Mouse (Mus musculus) G1E (cell line): ENCODE results near the gene Olfr324. TPM values are rescaled to one million over a fixed set of nuclear protein-coding genes. Genes with fewer than 3 reads are reported as not detected.

Experiments
- ATAC-seq: 2 replicates; pipeline ENCODE4 v1.8.0; 2016; ENCODE audit warnings: mild to moderate bottlenecking; ENCODE audit not compliant: insufficient number of reproducible peaks, poor library complexity, low FRiP score, severe bottlenecking; ENCODE audit errors: extremely low read depth
- DNase-seq: peaks from one replicate; pipeline ENCODE4 v3.0.0; 2012; ENCODE audit warnings: low spot score
- H3K27me3 ChIP-seq: 2 replicates; pipeline ENCODE4 v1.6.1; 2012; ENCODE audit warnings: mild to moderate bottlenecking, low read length, inconsistent platforms; ENCODE audit not compliant: insufficient read depth
- H3K36me3 ChIP-seq: replicated peaks from 2 replicates; pipeline ENCODE3; 2012; ENCODE audit warnings: mild to moderate bottlenecking, inconsistent platforms
- H3K4me1 ChIP-seq: 2 replicates; pipeline ENCODE4 v1.6.1; 2012; ENCODE audit warnings: low read depth, low read length, inconsistent platforms, mixed read lengths; ENCODE audit not compliant: insufficient read depth
- H3K4me3 ChIP-seq: 2 replicates; pipeline ENCODE4 v1.5.1; 2012; ENCODE audit warnings: low read depth, mild to moderate bottlenecking, inconsistent platforms, low read length, moderate library complexity, mixed read lengths
- H3K9me3 ChIP-seq: replicated peaks from 2 replicates; pipeline ENCODE4 v1.6.1; 2012; ENCODE audit warnings: inconsistent platforms
- CTCF ChIP-seq: IDR thresholded peaks from 2 replicates; pipeline ENCODE4 v1.5.1; 2012; ENCODE audit warnings: low read depth, low read length, inconsistent platforms, mixed read lengths
- GATA1 ChIP-seq: IDR thresholded peaks from 2 replicates; pipeline ENCODE4 v1.6.1; 2012; ENCODE audit warnings: borderline replicate concordance, low read length, inconsistent platforms, mixed read lengths
- GATA2 ChIP-seq: IDR thresholded peaks from 2 replicates; pipeline ENCODE4 v1.6.1; 2012; ENCODE audit warnings: low read depth, low read length, inconsistent platforms, borderline replicate concordance
- POLR2AphosphoS5 ChIP-seq: IDR thresholded peaks from 2 replicates; pipeline ENCODE4 v1.6.1; 2012; ENCODE audit warnings: low read depth, low read length, inconsistent platforms; ENCODE audit not compliant: insufficient replicate concordance
- TAL1 ChIP-seq: conservative IDR thresholded peaks from 2 replicates; pipeline ENCODE4 v1.6.1; 2012; ENCODE audit warnings: low read depth, low read length, inconsistent platforms, mixed read lengths
- polyA plus RNA-seq: library from polyadenylated mRNA; stranded (reverse); fragments of >175 nt; gene quantifications from 2 replicates; pipeline ENCODE4 v1.2.3, GENCODE M21; 2012
- total RNA-seq, 2 experiments: library from RNA; stranded (forward) in 1 of 2; stranded (reverse) in 1 of 2; fragments of 200-1000 nt in 1 of 2; fragments of >200 nt in 1 of 2; fragmentation: Nextera tagmentation in 1 of 2; gene quantifications; 2 replicates each; pipeline ENCODE4 v1.2.3; 2014 to 2017

The Olfr324 gene
- total and polyA plus RNA-seq, 3 experiments: 0.11 TPM; not detected in 2

DNA sequence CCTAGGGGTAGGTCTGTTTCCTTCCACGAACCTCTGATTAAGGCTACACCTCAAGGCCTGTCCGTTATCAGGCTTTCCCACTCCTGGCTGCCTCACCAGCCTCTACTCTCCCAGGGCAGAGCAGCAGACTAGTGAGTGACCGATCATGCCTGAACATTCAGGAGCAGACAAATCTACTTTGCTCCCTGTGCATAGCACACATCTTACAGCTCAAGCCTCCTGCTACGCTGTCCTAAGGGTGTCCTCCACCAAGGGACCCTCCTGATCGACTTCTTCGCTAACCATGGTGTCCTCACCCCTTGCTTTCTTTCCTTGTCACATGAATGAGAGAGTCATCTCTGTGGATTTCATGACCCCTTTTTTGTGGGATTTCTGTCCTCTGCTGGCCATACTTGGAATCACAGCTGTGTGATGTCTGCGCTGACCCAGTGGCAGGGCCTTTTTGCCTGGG is 7.0 kb upstream of the Olfr324 start:
- peaks cover 7% of the 10 kb centered on the region for H3K4me1 ChIP-seq
- no peak for TF ChIP-seq POLR2AphosphoS5
- TF ChIP-seq CTCF: peak; percentile 74
- no peak for TF ChIP-seq TAL1
- TF ChIP-seq GATA2: no peak
- H3K9me3 ChIP-seq: no peaks in the 10 kb centered on the region
- ATAC-seq: no peak; the same call in 1 of the 2 replicates
- peaks cover 9% of the 10 kb centered on the region for H3K27me3 ChIP-seq
- no peaks in the 10 kb centered on the region for H3K36me3 ChIP-seq
- H3K4me3 ChIP-seq: peak overlapping the region; percentile 51; the same call in 1 of the 2 replicates
- peak; percentile 31 for DNase-seq

- Histone ChIP-seq H3K4me3 (no peak overlapping the region), H3K9me3 (no peaks in the 10 kb centered on the region), H3K36me3 (no peaks in the 10 kb centered on the region), H3K27me3 (peaks cover 9% of the 10 kb centered on the region), H3K4me1 (peaks cover 7% of the 10 kb centered on the region)
- ATAC-seq (no peak), DNase-seq (no peak)
- TF ChIP-seq CTCF (no peak), GATA1 (no peak), TAL1 (no peak), GATA2 (no peak), POLR2AphosphoS5 (no peak)
These were observed 6.2 kb upstream of the Olfr324 start for GRCm38 (mm10) chr11:58588620-58589250.

GRCm38 (mm10) chr11:58597837-58598236 is 2.9 kb downstream of the Olfr324 start:
- DNase-seq (no peak), ATAC-seq (no peak)
- no peaks in the 10 kb centered on the region for H3K36me3 ChIP-seq
- no peak for TF ChIP-seq TAL1
- TF ChIP-seq POLR2AphosphoS5: no peak
- no peak for TF ChIP-seq CTCF
- TF ChIP-seq GATA1: no peak
- no peak for TF ChIP-seq GATA2
- no peaks in the 10 kb centered on the region for H3K9me3 ChIP-seq
- peaks cover 7% of the 10 kb centered on the region for H3K27me3 ChIP-seq
- no peaks in the 10 kb centered on the region for H3K4me1 ChIP-seq
- no peak overlapping the region for H3K4me3 ChIP-seq

DNA sequence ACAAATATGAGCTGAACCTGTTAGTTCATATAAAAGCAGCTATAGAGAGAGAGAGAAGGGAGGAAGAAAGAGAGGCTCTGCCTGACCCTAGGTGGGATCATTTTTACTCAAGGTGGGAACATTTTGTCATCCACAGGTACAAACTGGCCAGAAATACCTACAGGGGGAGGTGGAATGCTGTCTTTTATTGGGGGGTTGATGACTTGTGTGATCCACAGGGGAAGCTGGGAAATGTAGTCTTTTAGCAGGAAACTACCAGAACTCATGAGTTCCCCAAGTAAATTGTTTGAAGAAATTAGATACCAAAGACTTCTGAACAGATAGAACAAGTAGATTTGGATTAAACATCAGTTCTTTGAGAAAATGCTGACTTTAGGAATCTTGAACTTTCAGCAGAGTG is 7.1 kb downstream of the Olfr324 start:
- Histone ChIP-seq H3K36me3 (no peaks in the 10 kb centered on the region), H3K4me1 (no peaks in the 10 kb centered on the region), H3K27me3 (peaks cover 14% of the 10 kb centered on the region), H3K9me3 (no peaks in the 10 kb centered on the region), H3K4me3 (no peak overlapping the region)
- DNase-seq (no peak), ATAC-seq (no peak)
- no peak for TF ChIP-seq CTCF

GRCm38 (mm10) chr11:58602800-58603560 is 8.1 kb downstream of the Olfr324 start:
- Histone ChIP-seq H3K9me3 (no peaks in the 10 kb centered on the region), H3K36me3 (no peaks in the 10 kb centered on the region), H3K4me1 (no peaks in the 10 kb centered on the region), H3K4me3 (no peak overlapping the region), H3K27me3 (peaks cover 10% of the 10 kb centered on the region; the same call in 1 of the 2 replicates)
- no peak for DNase-seq
- no peak for ATAC-seq
- TF ChIP-seq POLR2AphosphoS5: no peak
- no peak for TF ChIP-seq GATA1

- no peak for TF ChIP-seq TAL1
- no peak for TF ChIP-seq POLR2AphosphoS5
- no peak for TF ChIP-seq GATA2
- no peak for TF ChIP-seq GATA1
- no peak for TF ChIP-seq CTCF
- H3K9me3 ChIP-seq: no peaks in the 10 kb centered on the region
- H3K4me3 ChIP-seq: no peak overlapping the region
- DNase-seq: no peak
- peaks cover 10% of the 10 kb centered on the region; the same call in 1 of the 2 replicates for H3K27me3 ChIP-seq
- no peaks in the 10 kb centered on the region for H3K36me3 ChIP-seq
- no peaks in the 10 kb centered on the region for H3K4me1 ChIP-seq
- ATAC-seq: no peak
These were observed 9.8 kb downstream of the Olfr324 start for GRCm38 (mm10) chr11:58604688-58605087.

DNA sequence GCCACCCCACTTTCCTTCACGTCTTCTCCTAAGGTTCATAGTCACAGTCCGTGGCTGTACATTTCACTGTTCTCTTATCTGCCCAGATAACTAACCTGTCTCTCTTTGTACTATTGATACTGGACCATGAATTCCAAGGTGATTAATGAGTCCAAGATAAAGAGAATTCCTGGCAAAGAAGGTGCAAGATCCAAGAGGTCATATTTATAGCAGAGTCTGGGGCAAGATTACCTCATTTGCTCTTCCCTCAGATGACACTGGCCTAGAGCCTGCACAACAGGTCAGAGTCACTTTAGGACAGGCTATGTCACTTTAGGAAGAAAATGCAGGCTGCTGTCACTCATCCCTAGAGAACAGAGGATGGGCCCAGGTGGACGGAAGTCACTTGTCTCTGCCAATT is 10.3 kb downstream of the Olfr324 start:
- H3K4me1 ChIP-seq: no peaks in the 10 kb centered on the region
- H3K27me3 ChIP-seq: peaks cover 8% of the 10 kb centered on the region; the same call in 1 of the 2 replicates
- no peak overlapping the region for H3K4me3 ChIP-seq
- no peaks in the 10 kb centered on the region for H3K9me3 ChIP-seq
- TF ChIP-seq GATA2 (no peak), POLR2AphosphoS5 (no peak), TAL1 (no peak), CTCF (no peak), GATA1 (no peak)
- H3K36me3 ChIP-seq: no peaks in the 10 kb centered on the region
- no peak for ATAC-seq
- no peak for DNase-seq
